Mouse (Mus musculus) kidney, adult 2 months (tissue): ENCODE data around the gene Slc19a2.

Experiments
- CTCF ChIP-seq: fragments of 200-500 bp; conservative IDR thresholded peaks from 2 replicates; pipeline ENCODE4 v1.5.1; 2011; ENCODE audit warnings: low read depth, mild to moderate bottlenecking, control low read depth, low read length, moderate library complexity, mixed read lengths; ENCODE audit not compliant: insufficient read depth, insufficient read length
- POLR2A ChIP-seq: fragments of 200-500 bp; IDR thresholded peaks from one replicate; pipeline ENCODE4 v1.6.1; 2011; ENCODE audit warnings: low read depth, low read length, control low read depth

- TF ChIP-seq CTCF (no peak), POLR2A (no peak)
These were observed 55.0 kb downstream of the Slc19a2 start, which contains the start of gene Nme7 for GRCm38 (mm10) chr1:164303821-164304220.
